Mouse (Mus musculus) stomach, embryonic 14.5 days (tissue): Measurements from ENCODE around the gene Zfp346. TPM values are rescaled to one million over a fixed set of nuclear protein-coding genes. Genes with fewer than 3 reads are reported as not detected.
A peak's percentile ranks its signal among the peaks of the same experiment; 100 is the strongest.

Experiments used
- ATAC-seq: fragments of 200-750 bp; cut with Nextera tagmentation; 2 replicates; pipeline ENCODE4 v1.8.0; 2017; ENCODE audit warnings: low read depth, moderate TSS enrichment; ENCODE audit not compliant: insufficient number of reproducible peaks, insufficient read depth, low FRiP score
- H3K27ac ChIP-seq: fragments of 300-500 bp; sonication (generic); 2 replicates; pipeline ENCODE4 v1.5.1; 2014; ENCODE audit warnings: mild to moderate bottlenecking, low read length, moderate library complexity, mixed read lengths
- H3K27me3 ChIP-seq: fragments of 300-500 bp; sonication (generic); 2 replicates; pipeline ENCODE4 v1.6.1; 2014; ENCODE audit warnings: low read length, control low read depth, mixed read lengths; ENCODE audit not compliant: control insufficient read depth, insufficient read depth
- H3K36me3 ChIP-seq: fragments of 300-500 bp; sonication (generic); 2 replicates; pipeline ENCODE4 v1.6.1; 2014; ENCODE audit warnings: mild to moderate bottlenecking, control low read depth, low read length, moderate library complexity, mixed read lengths; ENCODE audit not compliant: control insufficient read depth, insufficient read depth
- H3K4me1 ChIP-seq: fragments of 300-500 bp; sonication (generic); 2 replicates; pipeline ENCODE4 v1.6.1; 2014; ENCODE audit warnings: low read length, control low read depth, mixed read lengths; ENCODE audit not compliant: control insufficient read depth, insufficient read depth
- H3K4me2 ChIP-seq: fragments of 300-500 bp; sonication (generic); replicated peaks from 2 replicates; pipeline ENCODE4 v1.6.1; 2014; ENCODE audit warnings: low read depth, low read length, control low read depth
- H3K4me3 ChIP-seq: fragments of 300-500 bp; sonication (generic); 2 replicates; pipeline ENCODE4 v1.5.1; 2014; ENCODE audit warnings: low read depth, low read length, control low read depth
- H3K9ac ChIP-seq: fragments of 300-500 bp; sonication (generic); replicated peaks from 2 replicates; pipeline ENCODE4 v1.6.1; 2014; ENCODE audit warnings: low read depth, mild to moderate bottlenecking, control low read depth, low read length, moderate library complexity, mixed read lengths
- H3K9me3 ChIP-seq: fragments of 300-500 bp; sonication (generic); 2 replicates; pipeline ENCODE4 v1.6.1; 2016; ENCODE audit warnings: low read depth, low read length, control low read depth; ENCODE audit not compliant: control insufficient read depth
- WGBS: fragments of 180-500 bp; shearing (Covaris S2); extraction: QIAGEN DNeasy Blood & Tissue Kit; methylation state at CpG from one replicate; pipeline ENCODE4 v1.1.7; 2014; 5-methylcytosine and 5-hydroxymethylcytosine counted together
- polyA plus RNA-seq: library from polyadenylated mRNA; unstranded; fragments of >200 nt; fragmentation: Nextera tagmentation; extraction: Ambion mirVana; gene quantifications from 2 replicates; pipeline ENCODE4 v1.2.1, GENCODE M21; 2014

The Zfp346 gene
- polyA plus RNA-seq, 1 experiment from 2014 or later = 23.1 TPM

DNA sequence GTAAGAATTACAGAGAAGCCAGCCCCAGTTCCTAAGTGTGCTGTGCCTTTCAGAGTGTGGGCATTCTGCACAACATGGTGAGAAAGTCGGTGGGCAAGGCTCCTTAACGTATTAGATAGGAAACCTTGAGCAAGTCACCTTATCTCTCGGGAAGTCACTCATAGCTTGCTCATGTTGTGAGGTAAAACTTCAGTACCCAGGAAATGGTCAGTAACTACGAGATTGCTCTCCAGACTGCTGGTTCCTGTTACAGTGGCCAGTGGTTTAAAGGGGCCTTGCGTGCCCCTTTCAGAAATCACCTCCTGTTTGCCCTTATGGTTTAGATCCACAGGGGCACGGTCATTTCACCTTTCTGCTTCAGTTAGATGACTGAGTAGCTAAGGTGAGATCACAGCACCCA, 9.3 kb downstream of the Zfp346 start:
- WGBS = 72% methylated on average over 6 of the region's 6 CpGs
- no peaks in the 10 kb centered on the region for H3K27me3 ChIP-seq
- no peak overlapping the region for H3K27ac ChIP-seq
- H3K4me2 ChIP-seq = no peak overlapping the region
- ATAC-seq = no peak
- H3K4me1 ChIP-seq = no peaks in the 10 kb centered on the region
- H3K9me3 ChIP-seq = no peaks in the 10 kb centered on the region
- H3K4me3 ChIP-seq = no peak overlapping the region
- H3K9ac ChIP-seq = no peak overlapping the region
- peaks cover 25% of the 10 kb centered on the region for H3K36me3 ChIP-seq

DNA sequence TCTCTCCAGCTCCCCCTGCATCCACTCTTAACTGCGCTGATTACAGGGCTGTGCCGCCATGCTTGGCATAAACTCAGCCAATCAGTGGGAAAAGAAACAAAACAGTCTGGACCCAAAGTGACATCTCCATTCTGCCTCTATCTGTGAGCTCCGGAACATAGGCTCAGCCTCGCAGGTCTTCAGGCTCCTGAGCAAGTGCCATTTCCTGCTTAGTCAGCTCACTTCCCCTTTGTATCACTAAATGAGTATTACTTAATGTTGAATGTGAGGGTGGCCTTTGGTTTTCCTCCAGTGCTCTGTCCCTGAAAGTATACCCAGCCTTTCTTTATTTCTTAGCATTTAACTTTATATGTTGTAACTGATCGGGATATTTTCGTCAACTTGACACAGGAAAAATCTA, 19.8 kb downstream of the Zfp346 start:
- ATAC-seq = no peak
- Histone ChIP-seq H3K9me3 (no peaks in the 10 kb centered on the region), H3K27me3 (no peaks in the 10 kb centered on the region), H3K36me3 (peaks cover 29% of the 10 kb centered on the region), H3K4me3 (no peak overlapping the region), H3K4me2 (no peak overlapping the region), H3K4me1 (no peaks in the 10 kb centered on the region), H3K27ac (no peak overlapping the region), H3K9ac (no peak overlapping the region)
- WGBS = 94% methylated on average over 6 of the region's 6 CpGs

DNA sequence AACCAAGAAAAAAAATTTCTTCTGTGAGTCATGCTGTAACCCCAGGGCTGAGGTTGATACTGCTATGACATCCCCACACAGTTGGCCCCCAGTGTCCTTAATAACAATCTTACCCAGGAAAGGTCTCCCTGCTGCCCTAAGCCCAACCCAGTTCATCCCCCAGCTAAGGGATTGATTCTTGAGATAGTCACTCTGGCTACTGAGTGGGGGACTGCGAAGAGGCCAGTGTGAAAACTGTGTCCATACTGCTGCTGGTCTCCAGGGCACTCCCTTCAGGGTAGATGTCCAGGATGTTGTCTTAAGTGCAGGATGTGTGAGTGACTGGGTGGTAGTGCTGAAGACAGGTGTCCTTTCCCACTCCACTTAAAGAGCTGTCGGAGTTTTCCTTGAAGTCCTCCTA, 28.3 kb downstream of the Zfp346 start, which contains the start of gene Gm17617:
Gm17617 (minus strand) TSS at position 101 of the 400 bp plus-strand sequence.
- no peak within 1 kb of the TSS for H3K4me3 ChIP-seq
- H3K4me2 ChIP-seq = no peak within 1 kb of the TSS
- 97% methylated on average over 2 of the region's 2 CpGs for WGBS
- no peak for ATAC-seq
- H3K9me3 ChIP-seq = no peaks in the 10 kb centered on the region
- H3K27ac ChIP-seq = no peak within 1 kb of the TSS
- no peaks in the 10 kb centered on the region for H3K4me1 ChIP-seq
- H3K27me3 ChIP-seq = no peaks in the 10 kb centered on the region
- H3K9ac ChIP-seq = no peak within 1 kb of the TSS
- H3K36me3 ChIP-seq = peaks cover 25% of the 10 kb centered on the region

DNA sequence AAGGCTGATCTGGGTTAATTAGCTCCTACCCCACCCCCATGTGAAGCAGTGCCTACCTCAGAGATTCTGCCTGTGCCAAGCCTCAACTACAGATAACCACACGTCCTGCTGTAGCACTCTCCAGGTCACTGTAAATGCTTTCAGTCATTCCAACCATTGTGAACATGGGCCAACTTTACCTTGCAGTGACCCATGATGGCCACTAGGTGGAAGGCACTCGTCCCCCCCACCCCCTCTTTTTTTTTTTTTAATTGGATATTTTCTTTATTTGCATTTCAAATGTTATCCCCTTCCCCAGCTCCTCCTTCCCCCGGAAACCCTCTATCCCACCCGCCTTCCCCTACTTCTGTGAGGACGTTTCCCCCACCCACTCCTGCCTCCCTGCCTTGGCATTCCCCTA, 30.3 kb downstream of the Zfp346 start:
- WGBS = 7% methylated on average over 5 of the region's 5 CpGs
- Histone ChIP-seq H3K27ac (no peak overlapping the region), H3K36me3 (peaks cover 18% of the 10 kb centered on the region), H3K4me1 (no peaks in the 10 kb centered on the region), H3K27me3 (no peaks in the 10 kb centered on the region), H3K4me2 (no peak overlapping the region), H3K9ac (no peak overlapping the region), H3K9me3 (no peaks in the 10 kb centered on the region), H3K4me3 (no peak overlapping the region)
- ATAC-seq = no peak

DNA sequence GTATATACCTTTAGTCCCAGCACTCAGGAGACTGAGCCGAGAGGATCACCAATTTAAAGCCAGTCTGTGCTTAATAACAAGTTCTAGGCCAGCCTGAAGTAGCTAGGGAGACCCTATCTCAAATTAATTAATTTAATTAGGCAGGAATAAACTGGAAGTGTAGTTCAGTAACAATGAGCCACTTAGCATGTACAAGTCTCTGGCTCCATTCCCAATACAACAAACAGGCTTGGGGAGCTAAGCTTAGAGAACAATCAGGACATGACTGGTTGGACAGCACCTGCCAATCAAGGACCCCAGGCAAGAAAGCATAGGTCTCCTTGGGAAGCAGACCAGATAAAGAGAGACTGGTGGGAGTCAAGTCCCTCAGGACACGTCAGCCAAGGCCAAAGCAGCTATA, 35.2 kb downstream of the Zfp346 start:
- H3K27ac ChIP-seq = no peak overlapping the region
- 66% methylated on average over 2 of the region's 2 CpGs for WGBS

DNA sequence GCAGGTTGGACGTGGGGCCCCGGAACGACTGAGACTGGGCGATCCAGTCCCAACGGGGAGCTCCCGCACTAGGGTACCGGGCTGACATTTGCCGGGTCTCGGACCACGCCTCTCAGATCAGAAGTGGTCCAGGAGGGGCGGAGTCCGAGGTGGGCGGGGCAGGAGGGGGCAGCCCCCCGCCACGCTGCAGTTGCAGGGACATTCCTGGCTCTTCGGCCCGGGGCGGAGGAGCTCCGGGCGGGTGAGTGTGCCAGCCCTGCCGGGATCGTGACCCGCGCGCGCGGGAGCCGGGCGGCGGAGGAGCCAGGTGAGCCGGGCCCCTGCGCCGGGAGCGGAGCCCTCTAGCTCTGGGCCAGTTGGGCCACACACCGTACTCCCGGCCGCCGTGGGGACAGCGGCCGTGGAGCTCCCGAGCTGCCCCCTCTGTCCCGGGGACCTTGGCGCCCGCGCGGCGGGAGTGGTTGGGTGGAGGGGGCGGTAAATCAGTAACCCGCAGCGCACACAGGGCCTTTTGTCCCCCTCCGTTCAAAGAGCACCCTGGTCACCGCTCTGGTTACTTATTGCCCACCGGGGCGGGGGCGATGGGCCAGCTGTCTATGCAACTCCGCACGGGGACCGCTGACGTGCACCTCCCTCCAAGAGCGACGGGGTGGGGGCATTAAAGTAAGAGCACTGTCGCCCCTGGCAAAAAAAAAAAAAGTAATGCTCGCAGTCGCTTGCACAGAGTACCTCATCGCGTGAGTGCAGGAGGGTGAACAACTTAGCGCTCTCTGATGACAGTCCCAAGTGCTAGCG, 47.7 kb downstream of the Zfp346 start, which contains the start of gene Fgfr4:
Fgfr4 (plus strand) TSS at position 20 of the 795 bp plus-strand sequence.
- H3K36me3 ChIP-seq = no peaks in the 10 kb centered on the region
- 2% methylated on average over 67 of the region's 68 CpGs for WGBS

More for the DNA sequence above, 35.2 kb downstream of the Zfp346 start:
- no peaks in the 10 kb centered on the region for H3K4me1 ChIP-seq
- H3K4me2 ChIP-seq = no peak overlapping the region
- H3K27me3 ChIP-seq = no peaks in the 10 kb centered on the region
- H3K36me3 ChIP-seq = no peaks in the 10 kb centered on the region
- ATAC-seq = no peak
- H3K4me3 ChIP-seq = no peak overlapping the region
- no peaks in the 10 kb centered on the region for H3K9me3 ChIP-seq
- no peak overlapping the region for H3K9ac ChIP-seq

DNA sequence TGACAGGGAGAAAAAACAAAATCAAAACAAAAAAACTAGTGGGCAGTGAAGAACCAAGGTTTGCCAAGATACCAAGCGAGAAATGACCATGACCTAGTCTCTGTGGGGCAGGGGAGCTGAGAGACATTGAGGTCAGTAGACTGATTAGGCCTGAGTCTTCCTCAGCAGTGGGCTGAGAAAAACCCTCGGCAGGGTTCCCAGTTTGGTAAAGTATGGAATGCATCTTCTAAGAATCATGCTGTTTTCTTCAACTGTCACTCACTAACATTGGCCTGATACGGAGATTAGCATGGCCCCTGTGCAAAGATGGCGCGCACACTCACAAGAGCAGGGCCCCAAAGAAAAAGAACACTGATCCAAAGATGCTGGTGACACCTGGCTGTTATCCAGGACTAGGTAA, 48.8 kb downstream of the Zfp346 start:
- H3K9ac ChIP-seq = no peak overlapping the region
- H3K27ac ChIP-seq = no peak overlapping the region
- no peaks in the 10 kb centered on the region for H3K9me3 ChIP-seq
- H3K4me1 ChIP-seq = no peaks in the 10 kb centered on the region
- ATAC-seq = no peak
- 0 out of 2 replicates have a peak, but pooled peaks cover 3% of the 10 kb centered on the region for H3K27me3 ChIP-seq
- H3K4me3 ChIP-seq = 0 out of 2 replicates have a peak overlapping the region, but pooled peaks have one; percentile 58
- no peaks in the 10 kb centered on the region; the same call in 1 of the 2 replicates for H3K36me3 ChIP-seq
- 82% methylated on average over 5 of the region's 5 CpGs for WGBS
- peak overlapping the region; percentile 88 for H3K4me2 ChIP-seq

More for the DNA sequence above, 47.7 kb downstream of the Zfp346 start, which contains the start of gene Fgfr4:
- Histone ChIP-seq H3K9ac (peak within 1 kb of the TSS; percentile 36; the same call in 1 of the 2 replicates), H3K27me3 (0 out of 2 replicates have a peak, but pooled peaks cover 3% of the 10 kb centered on the region), H3K4me2 (peak within 1 kb of the TSS; percentile 88), H3K27ac (peak within 1 kb of the TSS; percentile 79), H3K9me3 (no peaks in the 10 kb centered on the region), H3K4me1 (no peaks in the 10 kb centered on the region), H3K4me3 (peak within 1 kb of the TSS; percentile 58)
- ATAC-seq = peak; percentile 85

DNA sequence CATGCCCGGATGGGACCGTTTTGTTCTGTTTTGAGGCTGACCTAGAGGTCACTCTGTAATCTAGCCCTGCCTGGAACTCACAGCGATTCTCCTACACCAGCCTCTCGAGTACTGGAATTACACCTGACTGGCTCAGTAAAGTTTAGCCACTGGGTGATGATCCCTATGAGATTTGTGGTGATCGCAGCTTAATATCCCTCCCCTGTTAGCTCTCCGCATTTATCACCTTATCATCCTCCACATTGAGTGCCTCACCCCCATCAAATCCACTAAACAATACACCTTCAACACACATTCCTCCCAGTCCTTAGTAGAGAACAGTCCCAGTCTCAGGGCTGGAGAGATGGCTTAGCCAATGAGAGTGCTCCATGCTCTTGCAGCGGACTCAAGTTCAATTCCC, 57.3 kb downstream of the Zfp346 start:
- Histone ChIP-seq H3K4me2 (no peak overlapping the region), H3K27me3 (no peaks in the 10 kb centered on the region), H3K36me3 (no peaks in the 10 kb centered on the region; the same call in 1 of the 2 replicates), H3K4me1 (no peaks in the 10 kb centered on the region), H3K9ac (no peak overlapping the region), H3K4me3 (no peak overlapping the region), H3K27ac (no peak overlapping the region), H3K9me3 (no peaks in the 10 kb centered on the region)
- WGBS = 56% methylated on average over 7 of the region's 7 CpGs
- no peak for ATAC-seq
